Mouse (Mus musculus) heart, embryonic 16.5 days (tissue): ENCODE measurements at regions not wholly inside any gene's neighbourhood (a gene's known extent, or its start where the extent isn't known, plus 50 kb on each side); places are given as distances from the start of the nearest gene placed in this dataset.

Experiments used
- ATAC-seq: fragments of 200-750 bp; cut with Nextera tagmentation; replicated peaks from 2 replicates; pipeline ENCODE4 v1.8.0; 2017; ENCODE audit warnings: moderate number of reproducible peaks; ENCODE audit not compliant: insufficient read depth, low FRiP score; ENCODE audit errors: extremely low read depth
- H3K27ac ChIP-seq: fragments of 300-500 bp; sonication (generic); 2 replicates; pipeline ENCODE4 v1.5.1; 2014; ENCODE audit warnings: mild to moderate bottlenecking, low read length, control low read depth, moderate library complexity
- H3K27me3 ChIP-seq: fragments of 300-500 bp; sonication (generic); 2 replicates; pipeline ENCODE4 v1.6.1; 2014; ENCODE audit warnings: low read length, mixed read lengths; ENCODE audit not compliant: control insufficient read depth, insufficient read depth
- H3K36me3 ChIP-seq: fragments of 300-500 bp; sonication (generic); 2 replicates; pipeline ENCODE4 v1.6.1; 2014; ENCODE audit not compliant: control insufficient read depth, insufficient read depth
- H3K4me1 ChIP-seq: fragments of 300-500 bp; sonication (generic); 2 replicates; pipeline ENCODE4 v1.6.1; 2014; ENCODE audit warnings: low read length, mixed read lengths; ENCODE audit not compliant: control insufficient read depth, insufficient read depth
- H3K4me2 ChIP-seq: fragments of 300-500 bp; sonication (generic); 2 replicates; pipeline ENCODE4 v1.6.1; 2014; ENCODE audit warnings: low read depth, mild to moderate bottlenecking, control low read depth, low read length
- H3K4me3 ChIP-seq: fragments of 300-500 bp; sonication (generic); 2 replicates; pipeline ENCODE4 v1.5.1; 2014; ENCODE audit warnings: mild to moderate bottlenecking, control low read depth, low read length
- H3K9ac ChIP-seq: fragments of 300-500 bp; sonication (generic); 2 replicates; pipeline ENCODE4 v1.6.1; 2014; ENCODE audit warnings: low read length, control low read depth
- H3K9me3 ChIP-seq: fragments of 300-500 bp; sonication (generic); replicated peaks from 2 replicates; pipeline ENCODE4 v1.6.1; 2016; ENCODE audit warnings: low read length; ENCODE audit not compliant: control insufficient read depth
- WGBS: fragments of 180-500 bp; shearing (Covaris S2); extraction: QIAGEN DNeasy Blood & Tissue Kit; methylation state at CpG from one replicate; pipeline ENCODE4 v1.1.7; 2014; 5-methylcytosine and 5-hydroxymethylcytosine counted together

GRCm38 (mm10) chr1:155505361-155506077 is 52.4 kb upstream of the Acbd6 start:
- Histone ChIP-seq H3K27me3 (no peaks in the 10 kb centered on the region), H3K9me3 (no peaks in the 10 kb centered on the region), H3K9ac (no peak overlapping the region), H3K27ac (peak overlapping the region; percentile 94), H3K4me2 (no peak overlapping the region; the same call in 1 of the 2 replicates), H3K36me3 (no peaks in the 10 kb centered on the region), H3K4me1 (peaks cover 21% of the 10 kb centered on the region), H3K4me3 (no peak overlapping the region)
- no peak for ATAC-seq
- WGBS = 41% methylated on average over 6 of the region's 6 CpGs
